Mouse (Mus musculus) liver, embryonic 11.5 days (tissue): ENCODE results near the gene Gnao1. TPM values are rescaled to one million over a fixed set of nuclear protein-coding genes. Genes with fewer than 3 reads are reported as not detected.

Experiments used
- ATAC-seq: fragments of 200-750 bp; cut with Nextera tagmentation; replicated peaks from 2 replicates; pipeline ENCODE4 v1.8.0; 2017; ENCODE audit warnings: moderate number of reproducible peaks, mild to moderate bottlenecking, moderate TSS enrichment, moderate library complexity; ENCODE audit not compliant: low FRiP score
- DNase-seq: peaks from one replicate; pipeline ENCODE4 v3.0.0-alpha.2; 2017; ENCODE audit warnings: low spot score
- H3K27ac ChIP-seq: fragments of 300-500 bp; sonication (generic); 2 replicates; pipeline ENCODE4 v1.5.1; 2014; ENCODE audit warnings: mild to moderate bottlenecking, low read depth, low read length, control low read depth
- H3K27me3 ChIP-seq: fragments of 300-500 bp; sonication (generic); replicated peaks from 2 replicates; pipeline ENCODE4 v1.6.1; 2014; ENCODE audit warnings: low read length, mixed read lengths; ENCODE audit not compliant: control insufficient read depth, insufficient read depth
- H3K36me3 ChIP-seq: fragments of 300-500 bp; sonication (generic); 2 replicates; pipeline ENCODE4 v1.6.1; 2014; ENCODE audit warnings: mild to moderate bottlenecking, low read length, moderate library complexity, mixed read lengths; ENCODE audit not compliant: control insufficient read depth, insufficient read depth
- H3K4me1 ChIP-seq: fragments of 300-500 bp; sonication (generic); replicated peaks from 2 replicates; pipeline ENCODE4 v1.6.1; 2014; ENCODE audit warnings: low read length, mixed read lengths; ENCODE audit not compliant: control insufficient read depth, insufficient read depth
- H3K4me2 ChIP-seq: fragments of 300-500 bp; sonication (generic); 2 replicates; pipeline ENCODE4 v1.6.1; 2014; ENCODE audit warnings: mild to moderate bottlenecking, control low read depth, moderate library complexity
- H3K4me3 ChIP-seq: fragments of 300-500 bp; sonication (generic); 2 replicates; pipeline ENCODE4 v1.5.1; 2014; ENCODE audit warnings: low read depth, low read length, control low read depth
- H3K9ac ChIP-seq: fragments of 300-500 bp; sonication (generic); 2 replicates; pipeline ENCODE4 v1.6.1; 2014; ENCODE audit warnings: low read depth, low read length, control low read depth
- H3K9me3 ChIP-seq: fragments of 300-500 bp; sonication (generic); 2 replicates; pipeline ENCODE4 v1.6.1; 2016; ENCODE audit warnings: low read length, inconsistent platforms, mixed read lengths; ENCODE audit not compliant: control insufficient read depth
- WGBS: fragments of 180-500 bp; shearing (Covaris S2); extraction: QIAGEN DNeasy Blood & Tissue Kit; methylation state at CpG from one replicate; pipeline ENCODE4 v1.1.7; 2014; 5-methylcytosine and 5-hydroxymethylcytosine counted together
- polyA plus RNA-seq: library from polyadenylated mRNA; unstranded; fragments of >200 nt; fragmentation: Nextera tagmentation; extraction: Ambion mirVana; gene quantifications from 2 replicates; pipeline ENCODE4 v1.2.1, GENCODE M21; 2014

The Gnao1 gene
- polyA plus RNA-seq, 1 experiment from 2014 or later, result 2.4 TPM

GRCm38 (mm10) chr8:93839113-93839512, 29.3 kb downstream of the Gnao1 start:
- ATAC-seq (no peak), DNase-seq (no peak)
- Histone ChIP-seq H3K4me1 (no peaks in the 10 kb centered on the region), H3K36me3 (no peaks in the 10 kb centered on the region), H3K9ac (no peak overlapping the region), H3K27me3 (no peaks in the 10 kb centered on the region), H3K4me2 (no peak overlapping the region), H3K9me3 (no peaks in the 10 kb centered on the region), H3K27ac (no peak overlapping the region), H3K4me3 (no peak overlapping the region)
- WGBS, result 43% methylated on average over 8 of the region's 8 CpGs

GRCm38 (mm10) chr8:93840486-93840885, 30.7 kb downstream of the Gnao1 start:
- WGBS, result 43% methylated on average over 4 of the region's 4 CpGs
- Histone ChIP-seq H3K27ac (no peak overlapping the region), H3K27me3 (no peaks in the 10 kb centered on the region), H3K4me1 (no peaks in the 10 kb centered on the region), H3K36me3 (no peaks in the 10 kb centered on the region), H3K9ac (no peak overlapping the region), H3K4me3 (no peak overlapping the region), H3K9me3 (no peaks in the 10 kb centered on the region), H3K4me2 (no peak overlapping the region)
- ATAC-seq (no peak), DNase-seq (no peak)

- no peak overlapping the region for H3K9ac ChIP-seq
- H3K9me3 ChIP-seq, result no peaks in the 10 kb centered on the region
- H3K27ac ChIP-seq, result no peak overlapping the region
- no peak overlapping the region for H3K4me2 ChIP-seq
- H3K4me3 ChIP-seq, result no peak overlapping the region
- no peaks in the 10 kb centered on the region for H3K36me3 ChIP-seq
- no peaks in the 10 kb centered on the region for H3K27me3 ChIP-seq
- no peaks in the 10 kb centered on the region for H3K4me1 ChIP-seq
- DNase-seq, result no peak
- WGBS, result 38% methylated on average over 10 of the region's 10 CpGs
- ATAC-seq, result no peak
These were observed 31.4 kb downstream of the Gnao1 start for GRCm38 (mm10) chr8:93840956-93841752.

- ATAC-seq (no peak), DNase-seq (no peak)
- no peaks in the 10 kb centered on the region for H3K36me3 ChIP-seq
- no peaks in the 10 kb centered on the region for H3K4me1 ChIP-seq
- no peak overlapping the region for H3K4me3 ChIP-seq
- H3K9me3 ChIP-seq, result no peaks in the 10 kb centered on the region
- no peak overlapping the region for H3K4me2 ChIP-seq
- WGBS, result 78% methylated on average over 4 of the region's 4 CpGs
- no peaks in the 10 kb centered on the region for H3K27me3 ChIP-seq
- no peak overlapping the region for H3K9ac ChIP-seq
- no peak overlapping the region for H3K27ac ChIP-seq
These were observed 32.8 kb downstream of the Gnao1 start for GRCm38 (mm10) chr8:93842574-93842973.

GRCm38 (mm10) chr8:93843858-93844502, 34.2 kb downstream of the Gnao1 start:
- no peak overlapping the region for H3K27ac ChIP-seq
- no peak overlapping the region for H3K4me2 ChIP-seq
- H3K36me3 ChIP-seq, result no peaks in the 10 kb centered on the region
- WGBS, result 37% methylated on average over 12 of the region's 12 CpGs
- no peaks in the 10 kb centered on the region for H3K27me3 ChIP-seq
- DNase-seq (peak; percentile 36), ATAC-seq (peak; percentile 57)
- H3K4me3 ChIP-seq, result no peak overlapping the region
- H3K4me1 ChIP-seq, result no peaks in the 10 kb centered on the region
- H3K9ac ChIP-seq, result no peak overlapping the region
- no peaks in the 10 kb centered on the region for H3K9me3 ChIP-seq

GRCm38 (mm10) chr8:93845186-93845585, 35.4 kb downstream of the Gnao1 start:
- no peak overlapping the region for H3K4me2 ChIP-seq
- H3K27me3 ChIP-seq, result no peaks in the 10 kb centered on the region
- 72% methylated on average over 1 of the region's 1 CpGs for WGBS
- no peaks in the 10 kb centered on the region for H3K4me1 ChIP-seq
- no peaks in the 10 kb centered on the region for H3K36me3 ChIP-seq
- H3K9me3 ChIP-seq, result no peaks in the 10 kb centered on the region
- DNase-seq, result no peak
- H3K9ac ChIP-seq, result no peak overlapping the region
- no peak overlapping the region for H3K27ac ChIP-seq
- ATAC-seq, result no peak
- no peak overlapping the region for H3K4me3 ChIP-seq

GRCm38 (mm10) chr8:93852087-93852645, 42.4 kb downstream of the Gnao1 start:
- H3K9me3 ChIP-seq, result no peaks in the 10 kb centered on the region
- WGBS, result 63% methylated on average over 11 of the region's 11 CpGs
- ATAC-seq, result no peak; the same call in 1 of the 2 replicates
- DNase-seq, result no peak
- no peak overlapping the region for H3K4me3 ChIP-seq
- no peaks in the 10 kb centered on the region for H3K27me3 ChIP-seq
- H3K4me1 ChIP-seq, result no peaks in the 10 kb centered on the region
- no peaks in the 10 kb centered on the region for H3K36me3 ChIP-seq
- H3K9ac ChIP-seq, result no peak overlapping the region
- H3K27ac ChIP-seq, result no peak overlapping the region
- no peak overlapping the region for H3K4me2 ChIP-seq

GRCm38 (mm10) chr8:93852851-93853461, 43.2 kb downstream of the Gnao1 start:
- Histone ChIP-seq H3K4me1 (no peaks in the 10 kb centered on the region), H3K4me2 (no peak overlapping the region), H3K36me3 (no peaks in the 10 kb centered on the region), H3K9ac (no peak overlapping the region), H3K4me3 (no peak overlapping the region), H3K27me3 (no peaks in the 10 kb centered on the region), H3K27ac (no peak overlapping the region), H3K9me3 (no peaks in the 10 kb centered on the region)
- WGBS, result 81% methylated on average over 9 of the region's 9 CpGs
- DNase-seq (no peak), ATAC-seq (no peak)
